Mouse (Mus musculus) brain, embryonic 14.5 days (tissue): ENCODE measurements around the gene Pih1d3.

Experiments used
- CTCF ChIP-seq: fragments of 200-500 bp; IDR thresholded peaks from 2 replicates; pipeline ENCODE4 v1.5.1; 2012; ENCODE audit warnings: inconsistent platforms, mild to moderate bottlenecking, moderate library complexity, borderline replicate concordance; ENCODE audit not compliant: insufficient read depth, insufficient read length; ENCODE audit errors: extremely low read depth
- POLR2A ChIP-seq: fragments of 200-500 bp; IDR thresholded peaks from 2 replicates; pipeline ENCODE4 v1.6.1; 2012; ENCODE audit warnings: mild to moderate bottlenecking, inconsistent platforms, borderline replicate concordance; ENCODE audit not compliant: poor library complexity, insufficient read depth, insufficient read length, severe bottlenecking; ENCODE audit errors: extremely low read depth

DNA sequence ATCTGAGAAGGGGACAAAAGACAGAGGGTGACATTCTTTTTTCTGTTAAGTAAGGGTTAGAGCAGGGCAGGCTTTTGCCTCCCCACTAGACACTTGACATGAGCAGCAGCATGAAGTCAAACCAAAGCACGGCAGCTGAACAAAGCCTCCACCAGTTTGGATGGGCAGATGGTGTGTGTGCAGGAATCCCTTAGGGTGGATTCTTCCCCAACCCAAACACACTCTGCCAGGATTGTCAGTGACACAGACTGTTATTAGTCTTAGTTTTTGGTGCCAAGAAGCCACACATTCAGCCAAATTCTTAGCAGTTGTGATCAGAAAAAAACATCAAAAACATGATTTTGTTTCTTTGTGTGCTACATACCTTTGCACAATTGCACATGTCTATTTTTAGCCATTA lies 44.4 kb upstream of the Pih1d3 start:
- no peak for TF ChIP-seq CTCF
- TF ChIP-seq POLR2A = no peak
